Mouse (Mus musculus) heart, embryonic 11.5 days (tissue): ENCODE results near the gene Gm21800. TPM values are rescaled to one million over a fixed set of nuclear protein-coding genes. Genes with fewer than 3 reads are reported as not detected.
"Not testable (repeated sequence)": the region's sequence is repeated elsewhere in the genome, so short reads cannot be mapped to it uniquely, and the experiment has no call there.

Source experiments
- ATAC-seq: fragments of 200-750 bp; cut with Nextera tagmentation; replicated peaks from 2 replicates; pipeline ENCODE4 v1.8.0; 2017; ENCODE audit warnings: moderate library complexity; ENCODE audit not compliant: insufficient number of reproducible peaks, low FRiP score, low TSS enrichment
- H3K27ac ChIP-seq: fragments of 300-500 bp; sonication (generic); 2 replicates; pipeline ENCODE4 v1.5.1; 2014; ENCODE audit warnings: mild to moderate bottlenecking, low read depth, low read length
- H3K27me3 ChIP-seq: fragments of 300-500 bp; sonication (generic); 2 replicates; pipeline ENCODE4 v1.6.1; 2014; ENCODE audit warnings: mild to moderate bottlenecking, low read length, mixed read lengths; ENCODE audit not compliant: control insufficient read depth, insufficient read depth
- H3K36me3 ChIP-seq: fragments of 300-500 bp; sonication (generic); 2 replicates; pipeline ENCODE4 v1.6.1; 2014; ENCODE audit warnings: mild to moderate bottlenecking, low read length, moderate library complexity, mixed read lengths; ENCODE audit not compliant: control insufficient read depth, insufficient read depth
- H3K4me1 ChIP-seq: fragments of 300-500 bp; sonication (generic); 2 replicates; pipeline ENCODE4 v1.6.1; 2014; ENCODE audit warnings: low read length; ENCODE audit not compliant: control insufficient read depth, insufficient read depth
- H3K4me2 ChIP-seq: fragments of 300-500 bp; sonication (generic); 2 replicates; pipeline ENCODE4 v1.6.1; 2014; ENCODE audit warnings: mild to moderate bottlenecking, moderate library complexity
- H3K4me3 ChIP-seq: fragments of 300-500 bp; sonication (generic); 2 replicates; pipeline ENCODE4 v1.5.1; 2014; ENCODE audit warnings: low read depth, low read length
- H3K9ac ChIP-seq: fragments of 300-500 bp; sonication (generic); 2 replicates; pipeline ENCODE4 v1.6.1; 2014; ENCODE audit warnings: mild to moderate bottlenecking, low read depth, low read length, moderate library complexity
- H3K9me3 ChIP-seq: fragments of 300-500 bp; sonication (generic); replicated peaks from 2 replicates; pipeline ENCODE4 v1.6.1; 2016; ENCODE audit warnings: low read length; ENCODE audit not compliant: control insufficient read depth
- WGBS: fragments of 180-500 bp; shearing (Covaris S2); extraction: QIAGEN DNeasy Blood & Tissue Kit; methylation state at CpG from one replicate; pipeline ENCODE4 v1.1.7; 2014; ENCODE audit not compliant: insufficient replicate concordance; 5-methylcytosine and 5-hydroxymethylcytosine counted together
- polyA plus RNA-seq: library from polyadenylated mRNA; unstranded; fragments of >200 nt; fragmentation: Nextera tagmentation; extraction: Ambion mirVana; gene quantifications from 2 replicates; pipeline ENCODE4 v1.2.1, GENCODE M21; 2014

Gene Gm21800
- polyA plus RNA-seq: not detected in 2 replicates

DNA sequence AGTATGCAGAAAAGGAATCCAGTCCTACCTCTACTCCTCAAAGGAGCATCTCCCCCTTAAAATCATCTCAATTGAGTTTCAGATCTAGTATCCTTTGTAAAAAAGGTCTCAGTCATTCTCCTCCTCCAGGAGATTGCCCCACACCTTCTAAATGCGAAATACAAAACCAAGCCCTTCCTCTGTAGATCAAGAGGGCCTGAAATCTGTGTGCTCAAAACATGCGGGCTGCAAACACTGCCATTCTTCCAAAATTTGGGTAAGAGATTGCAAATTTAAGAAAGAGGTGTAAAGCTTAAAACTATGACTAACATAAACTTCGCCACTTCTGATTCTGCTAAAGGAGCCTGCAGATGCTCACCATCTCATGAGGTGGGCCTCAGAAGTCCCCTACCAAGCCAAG is at the start of gene Gm21800:
Gene Gm21800 (plus strand): TSS at position 301 of the 400 bp plus-strand sequence.
- not testable (repeated sequence) for H3K4me1 ChIP-seq, H3K4me2 ChIP-seq, H3K36me3 ChIP-seq, H3K9ac ChIP-seq, H3K4me3 ChIP-seq, H3K27ac ChIP-seq, H3K9me3 ChIP-seq, H3K27me3 ChIP-seq, ATAC-seq
- WGBS: no CpG with 5 or more reads among the region's 3 CpGs
